Mouse (Mus musculus) stomach, postnatal 0 days (tissue): ENCODE data around the gene Erich6. TPM values are rescaled to one million over a fixed set of nuclear protein-coding genes. Genes with fewer than 3 reads are reported as not detected.
"Not testable (repeated sequence)": the region's sequence is repeated elsewhere in the genome, so short reads cannot be mapped to it uniquely, and the experiment has no call there.

ENCODE experiments used
- ATAC-seq: fragments of 200-750 bp; cut with Nextera tagmentation; 2 replicates; pipeline ENCODE4 v1.8.0; 2017; ENCODE audit not compliant: low FRiP score, low TSS enrichment
- DNase-seq: peaks from one replicate; pipeline ENCODE4 v3.0.0-alpha.2; 2016; ENCODE audit warnings: low spot score
- H3K27ac ChIP-seq: fragments of 300-500 bp; sonication (generic); replicated peaks from 2 replicates; pipeline ENCODE4 v1.5.1; 2014; ENCODE audit warnings: mild to moderate bottlenecking, control low read depth
- H3K27me3 ChIP-seq: fragments of 300-500 bp; sonication (generic); 2 replicates; pipeline ENCODE4 v1.6.1; 2014; ENCODE audit warnings: low read length; ENCODE audit not compliant: control insufficient read depth, insufficient read depth
- H3K36me3 ChIP-seq: fragments of 300-500 bp; sonication (generic); 2 replicates; pipeline ENCODE4 v1.6.1; 2014; ENCODE audit warnings: low read length, mixed read lengths; ENCODE audit not compliant: control insufficient read depth, insufficient read depth
- H3K4me1 ChIP-seq: fragments of 300-500 bp; sonication (generic); replicated peaks from 2 replicates; pipeline ENCODE4 v1.6.1; 2014; ENCODE audit warnings: antibody characterized with exemption; ENCODE audit not compliant: control insufficient read depth, insufficient read depth
- H3K4me2 ChIP-seq: fragments of 300-500 bp; sonication (generic); replicated peaks from 2 replicates; pipeline ENCODE4 v1.6.1; 2014; ENCODE audit warnings: low read depth, mild to moderate bottlenecking, control low read depth, moderate library complexity
- H3K4me3 ChIP-seq: fragments of 300-500 bp; sonication (generic); 2 replicates; pipeline ENCODE4 v1.5.1; 2014; ENCODE audit warnings: low read depth, low read length, control low read depth
- H3K9ac ChIP-seq: fragments of 300-500 bp; sonication (generic); 2 replicates; pipeline ENCODE4 v1.6.1; 2014; ENCODE audit warnings: mild to moderate bottlenecking, low read length, control low read depth, mixed read lengths
- H3K9me3 ChIP-seq: fragments of 300-500 bp; sonication (generic); 2 replicates; pipeline ENCODE4 v1.6.1; 2016; ENCODE audit warnings: low read length; ENCODE audit not compliant: control insufficient read depth
- CTCF ChIP-seq: IDR thresholded peaks from 2 replicates; pipeline ENCODE4 v1.5.1; 2016; ENCODE audit warnings: antibody characterized with exemption, low read depth, mild to moderate bottlenecking, moderate library complexity
- EP300 ChIP-seq: optimal IDR thresholded peaks from 2 replicates; pipeline ENCODE3; 2016; ENCODE audit warnings: antibody characterized with exemption
- WGBS: fragments of 180-500 bp; shearing (Covaris S2); extraction: QIAGEN DNeasy Blood & Tissue Kit; methylation state at CpG from one replicate; pipeline ENCODE4 v1.1.7; 2014; 5-methylcytosine and 5-hydroxymethylcytosine counted together
- polyA plus RNA-seq: library from polyadenylated mRNA; unstranded; fragments of >200 nt; fragmentation: Nextera tagmentation; extraction: Ambion mirVana; gene quantifications from 2 replicates; pipeline ENCODE4 v1.2.1, GENCODE M21; 2015

Gene Erich6
- polyA plus RNA-seq, 1 experiment from 2014 or later: 0.04 TPM

GRCm38 (mm10) chr3:58624981-58625380 is 12.0 kb downstream of the Erich6 start:
- Histone ChIP-seq H3K9me3 (no peaks in the 10 kb centered on the region), H3K4me1 (no peaks in the 10 kb centered on the region), H3K4me2 (no peak overlapping the region), H3K27ac (no peak overlapping the region), H3K4me3 (no peak overlapping the region), H3K9ac (no peak overlapping the region), H3K36me3 (no peaks in the 10 kb centered on the region), H3K27me3 (no peaks in the 10 kb centered on the region)
- no peak for TF ChIP-seq CTCF
- TF ChIP-seq EP300: no peak
- 81% methylated on average over 4 of the region's 4 CpGs for WGBS
- DNase-seq (no peak), ATAC-seq (no peak)

GRCm38 (mm10) chr3:58622665-58623394 is 14.2 kb downstream of the Erich6 start:
- Histone ChIP-seq H3K27me3 (no peaks in the 10 kb centered on the region), H3K9me3 (no peaks in the 10 kb centered on the region), H3K4me2 (no peak overlapping the region), H3K4me3 (no peak overlapping the region), H3K9ac (no peak overlapping the region), H3K4me1 (no peaks in the 10 kb centered on the region), H3K36me3 (no peaks in the 10 kb centered on the region), H3K27ac (no peak overlapping the region)
- WGBS: 75% methylated on average over 3 of the region's 3 CpGs
- TF ChIP-seq EP300: no peak
- no peak for TF ChIP-seq CTCF
- DNase-seq (no peak), ATAC-seq (no peak)

GRCm38 (mm10) chr3:58621066-58621465 is 15.9 kb downstream of the Erich6 start:
- TF ChIP-seq CTCF (no peak), EP300 (no peak)
- no peaks in the 10 kb centered on the region for H3K9me3 ChIP-seq
- no peak overlapping the region for H3K4me3 ChIP-seq
- H3K27ac ChIP-seq: no peak overlapping the region
- no peak overlapping the region for H3K9ac ChIP-seq
- 56% methylated on average over 7 of the region's 7 CpGs for WGBS
- H3K4me1 ChIP-seq: no peaks in the 10 kb centered on the region
- no peak for DNase-seq
- no peaks in the 10 kb centered on the region for H3K27me3 ChIP-seq
- H3K4me2 ChIP-seq: no peak overlapping the region
- H3K36me3 ChIP-seq: no peaks in the 10 kb centered on the region
- no peak for ATAC-seq

GRCm38 (mm10) chr3:58609985-58610384 is 27.0 kb downstream of the Erich6 start:
- Histone ChIP-seq H3K9me3 (no peaks in the 10 kb centered on the region), H3K4me2 (no peak overlapping the region)

GRCm38 (mm10) chr3:58608506-58608905 is 28.5 kb downstream of the Erich6 start:
- Histone ChIP-seq H3K36me3 (no peaks in the 10 kb centered on the region), H3K9me3 (no peaks in the 10 kb centered on the region), H3K9ac (no peak overlapping the region), H3K4me3 (no peak overlapping the region), H3K4me2 (no peak overlapping the region), H3K4me1 (no peaks in the 10 kb centered on the region), H3K27ac (no peak overlapping the region), H3K27me3 (no peaks in the 10 kb centered on the region)
- DNase-seq (no peak), ATAC-seq (no peak)
- TF ChIP-seq EP300 (no peak), CTCF (no peak)
- 58% methylated on average over 4 of the region's 4 CpGs for WGBS

More at GRCm38 (mm10) chr3:58609985-58610384, 27.0 kb downstream of the Erich6 start:
- DNase-seq (no peak), ATAC-seq (no peak)
- H3K36me3 ChIP-seq: no peaks in the 10 kb centered on the region
- H3K9ac ChIP-seq: no peak overlapping the region
- TF ChIP-seq EP300 (no peak), CTCF (no peak)
- no peak overlapping the region for H3K4me3 ChIP-seq
- H3K27me3 ChIP-seq: no peaks in the 10 kb centered on the region
- no peaks in the 10 kb centered on the region for H3K4me1 ChIP-seq
- H3K27ac ChIP-seq: no peak overlapping the region
- WGBS: 79% methylated on average over 5 of the region's 5 CpGs

GRCm38 (mm10) chr3:58593623-58594022 is 43.4 kb downstream of the Erich6 start:
- no peak overlapping the region for H3K9ac ChIP-seq
- no peaks in the 10 kb centered on the region for H3K4me1 ChIP-seq
- H3K4me3 ChIP-seq: no peak overlapping the region
- TF ChIP-seq CTCF (no peak), EP300 (no peak)
- H3K27ac ChIP-seq: no peak overlapping the region
- no peak overlapping the region for H3K4me2 ChIP-seq
- no peak for DNase-seq
- H3K36me3 ChIP-seq: peaks cover 6% of the 10 kb centered on the region; the same call in 1 of the 2 replicates
- H3K9me3 ChIP-seq: no peaks in the 10 kb centered on the region
- no peaks in the 10 kb centered on the region for H3K27me3 ChIP-seq
- WGBS: 58% methylated on average over 5 of the region's 5 CpGs
- no peak for ATAC-seq

- not testable (repeated sequence) for H3K4me1 ChIP-seq, H3K9ac ChIP-seq, H3K9me3 ChIP-seq, H3K27me3 ChIP-seq, ATAC-seq, H3K4me3 ChIP-seq, H3K27ac ChIP-seq, H3K4me2 ChIP-seq, H3K36me3 ChIP-seq, DNase-seq
- 92% methylated on average over 7 of the region's 7 CpGs for WGBS
These were observed 44.3 kb downstream of the Erich6 start for GRCm38 (mm10) chr3:58592666-58593065.

- H3K9me3 ChIP-seq, H3K4me1 ChIP-seq, H3K27ac ChIP-seq, H3K4me2 ChIP-seq, H3K36me3 ChIP-seq, H3K4me3 ChIP-seq, H3K27me3 ChIP-seq, ATAC-seq, DNase-seq, H3K9ac ChIP-seq: not testable (repeated sequence)
- WGBS: 74% methylated on average over 4 of the region's 4 CpGs
These were observed 46.5 kb downstream of the Erich6 start for GRCm38 (mm10) chr3:58590544-58590943.
